Mouse (Mus musculus): ENCODE data around the gene Cd19. TPM values are rescaled to one million over a fixed set of nuclear protein-coding genes. Genes with fewer than 3 reads are reported as not detected.
A peak's percentile ranks its signal among the peaks of the same experiment; 100 is the strongest.
"Not testable (repeated sequence)": the region's sequence is repeated elsewhere in the genome, so short reads cannot be mapped to it uniquely, and the experiment has no call there.

Gene Cd19
- polyA plus RNA-seq, 1 experiment from 2014 or later: not detected

- Histone ChIP-seq H3K9ac (ENCODE audit: low read depth, low read length) (no peak overlapping the region), H3K36me3 (ENCODE audit: control insufficient read depth, insufficient read depth, low read length) (no peaks in the 10 kb centered on the region), H3K9me3 (replicated peaks; ENCODE audit: control insufficient read depth, low read length) (no peaks in the 10 kb centered on the region), H3K4me1 (ENCODE audit: control insufficient read depth, insufficient read depth, low read length) (no peaks in the 10 kb centered on the region), H3K27me3 (ENCODE audit: control insufficient read depth, insufficient read depth, low read length) (no peaks in the 10 kb centered on the region; the same call in 1 of the 2 replicates), H3K27ac (ENCODE audit: low read depth, low read length) (no peak overlapping the region), H3K4me3 (ENCODE audit: low read depth, low read length) (no peak overlapping the region), H3K4me2 (no peak overlapping the region)
- ATAC-seq (replicated peaks; ENCODE audit: insufficient number of reproducible peaks, low FRiP score, low TSS enrichment): no peak
- WGBS (ENCODE audit: insufficient replicate concordance): 47% methylated on average over 2 of the region's 2 CpGs
These were observed 1.9 kb upstream of the Cd19 start for GRCm38 (mm10) chr7:126416615-126417014.

DNA sequence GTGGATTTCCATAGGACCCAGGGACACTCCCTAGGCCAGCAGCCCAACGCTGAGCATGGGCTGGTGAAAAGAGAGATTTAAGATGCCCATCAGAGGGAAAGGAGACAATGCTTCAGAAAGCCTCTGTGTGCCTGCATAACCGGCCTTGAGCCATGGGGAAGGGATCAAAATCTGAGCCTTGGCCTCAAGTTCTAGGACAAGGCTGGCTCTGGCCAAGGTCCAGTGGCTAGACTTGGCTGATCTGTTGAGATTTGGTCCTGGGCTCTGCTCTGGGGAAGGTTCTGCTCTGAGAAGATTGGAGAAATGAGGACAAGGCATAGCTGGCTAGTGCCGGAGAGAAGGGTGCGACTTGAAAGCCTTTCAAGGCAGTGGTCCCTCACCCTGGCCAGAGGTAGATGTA, 3.6 kb downstream of the Cd19 start:
- WGBS (ENCODE audit: insufficient replicate concordance): 89% methylated on average over 4 of the region's 4 CpGs
- H3K4me3 ChIP-seq (ENCODE audit: low read depth, low read length): no peak overlapping the region
- no peak overlapping the region for H3K9ac ChIP-seq (ENCODE audit: low read depth, low read length)
- H3K4me2 ChIP-seq: no peak overlapping the region
- H3K27ac ChIP-seq (ENCODE audit: low read depth, low read length): no peak overlapping the region
- no peaks in the 10 kb centered on the region for H3K36me3 ChIP-seq (ENCODE audit: control insufficient read depth, insufficient read depth, low read length)
- H3K4me1 ChIP-seq (ENCODE audit: control insufficient read depth, insufficient read depth, low read length): no peaks in the 10 kb centered on the region
- no peaks in the 10 kb centered on the region for H3K9me3 ChIP-seq (replicated peaks; ENCODE audit: control insufficient read depth, low read length)
- ATAC-seq (replicated peaks; ENCODE audit: insufficient number of reproducible peaks, low FRiP score, low TSS enrichment): no peak
- H3K27me3 ChIP-seq (ENCODE audit: control insufficient read depth, insufficient read depth, low read length): no peaks in the 10 kb centered on the region; the same call in 1 of the 2 replicates

GRCm38 (mm10) chr7:126408686-126409085, 6.0 kb downstream of the Cd19 start:
- H3K27ac ChIP-seq (ENCODE audit: low read depth, low read length): no peak overlapping the region
- H3K9me3 ChIP-seq (replicated peaks; ENCODE audit: control insufficient read depth, low read length): no peaks in the 10 kb centered on the region
- H3K9ac ChIP-seq (ENCODE audit: low read depth, low read length): no peak overlapping the region
- no peaks in the 10 kb centered on the region for H3K36me3 ChIP-seq (ENCODE audit: control insufficient read depth, insufficient read depth, low read length)
- ATAC-seq (replicated peaks; ENCODE audit: insufficient number of reproducible peaks, low FRiP score, low TSS enrichment): no peak
- H3K4me2 ChIP-seq: no peak overlapping the region
- no peaks in the 10 kb centered on the region; the same call in 1 of the 2 replicates for H3K27me3 ChIP-seq (ENCODE audit: control insufficient read depth, insufficient read depth, low read length)
- no peak overlapping the region for H3K4me3 ChIP-seq (ENCODE audit: low read depth, low read length)
- 76% methylated on average over 2 of the region's 2 CpGs for WGBS (ENCODE audit: insufficient replicate concordance)
- no peaks in the 10 kb centered on the region for H3K4me1 ChIP-seq (ENCODE audit: control insufficient read depth, insufficient read depth, low read length)

GRCm38 (mm10) chr7:126402518-126402917, 12.2 kb downstream of the Cd19 start:
- not testable (repeated sequence) for H3K27me3 ChIP-seq (ENCODE audit: control insufficient read depth, insufficient read depth, low read length); H3K36me3 ChIP-seq (ENCODE audit: control insufficient read depth, insufficient read depth, low read length); H3K9ac ChIP-seq (ENCODE audit: low read depth, low read length); H3K27ac ChIP-seq (ENCODE audit: low read depth, low read length); H3K4me3 ChIP-seq (ENCODE audit: low read depth, low read length); ATAC-seq (replicated peaks; ENCODE audit: insufficient number of reproducible peaks, low FRiP score, low TSS enrichment); H3K4me2 ChIP-seq; H3K9me3 ChIP-seq (replicated peaks; ENCODE audit: control insufficient read depth, low read length); H3K4me1 ChIP-seq (ENCODE audit: control insufficient read depth, insufficient read depth, low read length)
- WGBS (ENCODE audit: insufficient replicate concordance): 71% methylated on average over 8 of the region's 8 CpGs

DNA sequence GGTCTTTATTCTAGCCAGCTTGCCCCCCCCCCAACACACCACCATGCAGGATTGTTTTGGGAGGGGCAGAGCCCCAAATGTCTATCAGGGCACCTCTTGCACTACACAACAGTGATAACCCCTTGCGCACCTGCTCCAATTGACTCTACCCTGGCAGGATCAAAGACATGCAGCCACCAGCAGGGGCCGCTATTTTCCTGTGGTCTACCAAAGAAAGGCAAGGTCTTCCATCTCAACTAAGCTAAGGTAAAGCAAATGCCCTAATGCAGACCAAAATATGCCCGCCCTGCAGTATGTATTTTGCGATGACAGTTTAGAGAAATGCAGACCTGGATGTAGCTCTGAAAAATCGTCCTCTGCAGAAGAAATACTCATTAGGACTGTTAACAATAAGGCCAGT, 15.1 kb downstream of the Cd19 start:
- Histone ChIP-seq H3K4me2 (no peak overlapping the region), H3K27ac (ENCODE audit: low read depth, low read length) (no peak overlapping the region), H3K36me3 (ENCODE audit: control insufficient read depth, insufficient read depth, low read length) (no peaks in the 10 kb centered on the region), H3K4me1 (ENCODE audit: control insufficient read depth, insufficient read depth, low read length) (0 out of 2 replicates have a peak, but pooled peaks cover 3% of the 10 kb centered on the region), H3K9ac (ENCODE audit: low read depth, low read length) (no peak overlapping the region), H3K27me3 (ENCODE audit: control insufficient read depth, insufficient read depth, low read length) (no peaks in the 10 kb centered on the region), H3K9me3 (replicated peaks; ENCODE audit: control insufficient read depth, low read length) (no peaks in the 10 kb centered on the region), H3K4me3 (ENCODE audit: low read depth, low read length) (no peak overlapping the region)
- ATAC-seq (replicated peaks; ENCODE audit: insufficient number of reproducible peaks, low FRiP score, low TSS enrichment): no peak
- 12% methylated on average over 5 of the region's 5 CpGs for WGBS (ENCODE audit: insufficient replicate concordance)

GRCm38 (mm10) chr7:126397822-126398221, 16.9 kb downstream of the Cd19 start:
- Histone ChIP-seq H3K36me3 (ENCODE audit: control insufficient read depth, insufficient read depth, low read length) (no peaks in the 10 kb centered on the region), H3K27me3 (ENCODE audit: control insufficient read depth, insufficient read depth, low read length) (no peaks in the 10 kb centered on the region), H3K9me3 (replicated peaks; ENCODE audit: control insufficient read depth, low read length) (no peaks in the 10 kb centered on the region), H3K4me3 (ENCODE audit: low read depth, low read length) (no peak overlapping the region), H3K4me2 (no peak overlapping the region), H3K4me1 (ENCODE audit: control insufficient read depth, insufficient read depth, low read length) (0 out of 2 replicates have a peak, but pooled peaks cover 3% of the 10 kb centered on the region), H3K9ac (ENCODE audit: low read depth, low read length) (no peak overlapping the region), H3K27ac (ENCODE audit: low read depth, low read length) (no peak overlapping the region)
- ATAC-seq (replicated peaks; ENCODE audit: insufficient number of reproducible peaks, low FRiP score, low TSS enrichment): no peak
- 78% methylated on average over 4 of the region's 4 CpGs for WGBS (ENCODE audit: insufficient replicate concordance)

- 36% methylated on average over 6 of the region's 6 CpGs for whole genome bisulfite sequencing (ENCODE audit: insufficient replicate concordance)
- H3K27me3 ChIP-seq (ENCODE audit: control insufficient read depth, insufficient read depth, low read length): no peaks in the 10 kb centered on the region
- H3K27ac ChIP-seq (ENCODE audit: low read depth, low read length): no peak overlapping the region
These were observed 17.5 kb downstream of the Cd19 start for GRCm38 (mm10) chr7:126397221-126397620.

GRCm38 (mm10) chr7:126396298-126397119, 18.2 kb downstream of the Cd19 start, which contains the start of gene Nfatc2ip:
Gene Nfatc2ip, minus strand, starts transcription at chr7:126396737.
- peak; percentile 99 for ATAC-seq (replicated peaks; ENCODE audit: insufficient number of reproducible peaks, low FRiP score, low TSS enrichment)
- Histone ChIP-seq H3K36me3 (ENCODE audit: control insufficient read depth, insufficient read depth, low read length) (no peaks in the 10 kb centered on the region), H3K4me3 (ENCODE audit: low read depth, low read length) (peak within 1 kb of the TSS; percentile 74), H3K4me2 (peak within 1 kb of the TSS; percentile 77), H3K4me1 (ENCODE audit: control insufficient read depth, insufficient read depth, low read length) (0 out of 2 replicates have a peak, but pooled peaks cover 3% of the 10 kb centered on the region), H3K9ac (ENCODE audit: low read depth, low read length) (peak within 1 kb of the TSS; percentile 75), H3K27me3 (ENCODE audit: control insufficient read depth, insufficient read depth, low read length) (no peaks in the 10 kb centered on the region), H3K9me3 (replicated peaks; ENCODE audit: control insufficient read depth, low read length) (no peaks in the 10 kb centered on the region), H3K27ac (ENCODE audit: low read depth, low read length) (no peak within 1 kb of the TSS)
- under 1% methylated on average over 59 of the region's 59 CpGs for WGBS (ENCODE audit: insufficient replicate concordance)

More at GRCm38 (mm10) chr7:126397221-126397620, 17.5 kb downstream of the Cd19 start:
- Histone ChIP-seq H3K4me1 (ENCODE audit: control insufficient read depth, insufficient read depth, low read length) (0 out of 2 replicates have a peak, but pooled peaks cover 3% of the 10 kb centered on the region), H3K9ac (ENCODE audit: low read depth, low read length) (no peak overlapping the region), H3K4me3 (ENCODE audit: low read depth, low read length) (peak overlapping the region; percentile 11; the same call in 1 of the 2 replicates), H3K36me3 (ENCODE audit: control insufficient read depth, insufficient read depth, low read length) (no peaks in the 10 kb centered on the region), H3K9me3 (replicated peaks; ENCODE audit: control insufficient read depth, low read length) (no peaks in the 10 kb centered on the region), H3K4me2 (peak overlapping the region; percentile 51)
- no peak for ATAC-seq (replicated peaks; ENCODE audit: insufficient number of reproducible peaks, low FRiP score, low TSS enrichment)
